Mouse (Mus musculus): ENCODE data around the gene Bhlhe23.

The Bhlhe23 gene

DNA sequence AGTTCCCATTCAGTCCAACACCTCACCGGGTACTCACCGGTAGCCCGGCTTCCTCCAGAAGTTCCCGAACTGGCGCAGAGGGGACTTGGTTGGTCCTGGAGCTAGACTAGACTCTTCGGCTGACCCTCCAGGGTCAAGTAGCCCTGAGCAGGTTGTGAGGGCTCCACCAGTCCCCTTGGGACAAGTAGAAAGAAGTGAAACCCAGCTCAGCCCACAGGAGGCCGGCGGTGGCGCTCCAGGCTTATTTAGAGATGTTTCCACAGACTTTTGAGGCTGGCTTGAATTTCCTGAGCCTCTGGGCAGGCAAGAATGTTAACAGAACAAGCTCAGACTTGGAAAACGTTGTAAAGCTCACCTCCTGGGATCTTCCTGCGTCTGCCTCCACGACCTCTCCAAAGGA lies 1.5 kb downstream of the Bhlhe23 start:
- no peak for DNase-seq (ENCODE audit: low spot score in 2 of 2)

DNA sequence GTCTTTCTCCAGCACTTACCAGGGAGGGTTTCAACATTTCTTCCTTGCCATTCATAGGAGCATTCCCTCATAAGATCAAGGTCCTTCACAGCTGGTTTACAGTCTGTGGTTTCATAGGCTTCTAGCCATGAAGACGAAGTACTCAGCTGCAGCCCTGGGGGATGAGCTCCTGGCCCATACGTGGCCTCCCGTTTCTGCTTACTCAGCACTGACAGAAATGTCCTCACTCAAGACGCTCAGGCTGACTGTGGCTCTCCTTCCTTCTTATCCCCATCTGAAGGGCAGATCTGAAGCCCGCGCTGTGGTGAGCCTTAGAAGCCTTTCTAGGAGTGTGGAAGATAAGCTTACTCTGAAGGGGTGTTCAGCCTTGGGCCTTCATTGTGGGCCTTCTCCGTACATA lies 11.0 kb downstream of the Bhlhe23 start:
- no peak for DNase-seq (ENCODE audit: low spot score in 2 of 2)

DNA sequence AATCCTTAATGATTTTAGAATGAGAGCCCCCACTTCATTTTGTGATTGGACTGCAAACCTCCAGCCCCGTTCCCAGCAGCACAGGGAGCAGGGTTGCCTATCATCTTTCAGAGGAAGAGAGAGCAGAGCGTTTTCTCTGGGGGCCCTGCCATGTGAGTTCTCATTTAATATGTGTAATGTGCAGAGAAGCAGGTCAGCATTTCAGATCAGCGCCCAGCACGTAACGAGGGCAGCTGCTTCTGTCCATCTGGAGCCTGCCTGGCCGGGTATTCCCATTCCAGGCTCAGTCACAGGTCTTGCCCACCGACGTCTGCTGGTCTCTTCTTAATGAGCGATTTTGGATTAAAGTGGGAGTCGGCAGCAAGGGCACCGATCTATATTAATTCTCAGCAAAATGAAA lies 11.7 kb downstream of the Bhlhe23 start:
- DNase-seq (ENCODE audit: low spot score in 2 of 2): no peak

DNA sequence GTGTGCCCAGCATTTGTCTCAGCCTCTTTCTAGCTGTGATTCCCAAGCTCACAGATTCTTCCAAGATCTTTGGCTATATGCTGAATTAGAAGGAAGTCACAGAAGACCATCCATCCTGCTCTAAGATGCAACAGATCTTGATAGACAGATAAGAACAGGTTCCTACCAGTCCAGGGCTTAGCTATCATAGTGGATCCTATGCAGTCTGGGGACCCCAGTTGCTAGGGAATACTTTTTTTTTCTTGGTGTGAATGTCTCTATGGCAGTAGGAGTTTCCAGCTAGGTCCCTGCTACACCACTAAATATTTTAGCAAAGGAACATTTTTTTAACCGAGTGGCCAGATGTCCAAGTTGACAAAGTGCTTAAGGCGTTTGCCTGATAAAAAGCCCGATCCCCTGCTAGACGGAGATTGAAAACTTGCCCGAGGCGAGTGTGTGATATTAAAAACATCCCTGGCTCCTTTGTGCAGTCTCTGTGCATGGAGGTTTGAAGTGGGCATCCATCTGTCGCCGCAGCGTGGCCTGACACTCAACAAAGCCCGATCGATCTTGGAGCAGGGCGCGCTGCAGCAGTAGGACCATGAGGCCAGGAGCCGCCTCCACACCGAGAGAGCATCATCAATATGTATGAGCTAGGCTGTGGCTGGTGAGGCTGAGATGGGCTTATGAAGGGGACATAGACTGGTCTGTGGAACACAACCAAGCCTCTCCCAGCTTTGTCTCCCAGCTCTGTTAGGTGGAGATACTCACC lies 18.0 kb downstream of the Bhlhe23 start:
- no peak for DNase-seq (ENCODE audit: low spot score in 2 of 2)

DNA sequence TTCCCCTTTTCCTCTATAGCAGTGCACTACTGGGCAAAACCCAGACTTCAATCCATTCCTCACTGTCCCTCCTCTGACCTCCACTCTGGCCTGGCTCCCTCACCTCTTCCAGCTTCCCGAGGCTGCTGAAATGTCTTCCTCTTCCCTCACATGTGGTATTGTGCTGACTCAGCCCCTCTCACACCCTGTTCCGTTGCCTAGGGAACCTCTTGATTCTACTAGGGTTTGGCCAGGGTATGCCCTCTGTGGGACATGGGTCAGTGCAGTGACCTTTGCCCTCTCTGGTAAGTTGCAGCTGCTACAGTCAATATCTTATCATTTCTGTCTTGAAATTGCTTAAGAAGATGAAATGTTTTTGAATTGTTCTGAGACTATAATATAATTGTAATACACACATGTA lies 19.9 kb downstream of the Bhlhe23 start:
- no peak for DNase-seq (ENCODE audit: low spot score in 2 of 2)

DNA sequence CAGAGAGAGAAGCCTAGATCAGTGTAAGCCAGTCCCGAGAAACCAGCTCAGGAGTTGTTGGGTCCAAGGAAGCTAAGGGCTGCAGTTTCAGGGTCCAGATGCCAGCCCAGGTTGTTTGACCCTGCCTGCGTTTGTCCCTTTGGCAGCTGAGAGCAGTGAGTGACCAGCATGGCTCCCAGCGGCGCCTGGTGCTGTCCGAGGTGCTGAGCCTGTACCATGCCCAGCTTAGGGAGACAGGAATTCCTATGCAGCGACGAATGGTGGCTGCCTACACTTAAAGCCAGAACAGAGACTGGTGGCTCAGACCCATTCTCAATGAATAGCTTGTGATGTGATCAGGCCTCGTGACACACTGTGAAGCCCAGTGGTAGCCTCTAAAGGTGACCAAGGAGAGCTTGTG lies 20.8 kb downstream of the Bhlhe23 start:
- no peak for DNase-seq (ENCODE audit: low spot score in 2 of 2)

DNA sequence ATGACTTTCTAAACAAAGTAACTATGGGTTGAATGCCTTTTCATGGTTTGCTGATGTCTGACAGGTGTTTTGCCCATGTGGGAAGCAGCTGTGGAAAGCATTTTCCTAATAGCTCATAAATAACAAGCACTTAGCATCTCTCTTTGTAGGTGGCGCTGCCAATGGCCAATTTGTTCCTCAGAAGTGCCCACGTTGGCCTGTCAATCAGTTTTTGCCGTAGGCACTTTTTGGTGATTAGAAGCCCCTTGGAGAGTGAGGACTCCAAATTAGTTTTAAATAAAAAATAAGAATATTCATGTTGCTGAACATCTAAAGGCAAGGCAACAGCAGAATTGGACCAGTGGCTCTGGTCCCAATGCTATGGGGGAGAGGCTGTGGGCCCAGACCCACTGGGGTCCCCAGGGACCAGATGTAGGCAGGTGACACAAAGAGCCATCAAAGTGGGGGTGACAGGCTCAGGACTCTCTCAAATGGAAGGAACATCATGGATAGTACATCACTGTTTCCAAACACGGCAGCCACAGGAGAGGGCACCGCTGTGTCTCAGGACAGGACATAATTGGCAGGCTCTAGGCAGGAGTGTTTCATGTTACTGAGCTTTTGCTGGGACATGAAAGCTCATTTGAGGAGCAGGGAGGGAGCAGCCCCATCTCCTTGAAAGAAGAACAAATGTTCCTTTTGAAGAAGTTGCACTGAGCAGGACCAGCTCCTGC lies 21.6 kb downstream of the Bhlhe23 start:
- DNase-seq (ENCODE audit: low spot score in 2 of 2): no peak

DNA sequence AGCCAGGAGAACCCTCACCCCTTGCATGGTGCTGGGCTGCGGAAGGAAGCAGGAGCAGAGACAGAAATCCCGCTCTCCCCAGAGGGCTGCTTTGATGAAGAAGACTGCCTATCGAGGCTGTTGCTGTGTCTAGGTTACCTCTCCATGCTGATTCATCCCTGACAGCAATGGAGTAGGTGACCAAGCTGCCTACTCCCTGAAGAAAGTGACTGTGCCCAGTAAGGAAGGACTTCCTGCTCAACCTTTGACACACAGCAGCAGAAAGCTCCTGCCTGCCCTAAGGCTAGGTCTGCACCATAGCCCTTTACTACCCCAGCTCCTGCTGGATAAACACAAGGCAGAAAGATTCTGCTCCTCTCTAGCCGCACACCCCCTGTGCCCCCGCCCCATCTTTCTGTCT lies 27.8 kb downstream of the Bhlhe23 start:
- no peak for DNase-seq (ENCODE audit: low spot score in 2 of 2)

DNA sequence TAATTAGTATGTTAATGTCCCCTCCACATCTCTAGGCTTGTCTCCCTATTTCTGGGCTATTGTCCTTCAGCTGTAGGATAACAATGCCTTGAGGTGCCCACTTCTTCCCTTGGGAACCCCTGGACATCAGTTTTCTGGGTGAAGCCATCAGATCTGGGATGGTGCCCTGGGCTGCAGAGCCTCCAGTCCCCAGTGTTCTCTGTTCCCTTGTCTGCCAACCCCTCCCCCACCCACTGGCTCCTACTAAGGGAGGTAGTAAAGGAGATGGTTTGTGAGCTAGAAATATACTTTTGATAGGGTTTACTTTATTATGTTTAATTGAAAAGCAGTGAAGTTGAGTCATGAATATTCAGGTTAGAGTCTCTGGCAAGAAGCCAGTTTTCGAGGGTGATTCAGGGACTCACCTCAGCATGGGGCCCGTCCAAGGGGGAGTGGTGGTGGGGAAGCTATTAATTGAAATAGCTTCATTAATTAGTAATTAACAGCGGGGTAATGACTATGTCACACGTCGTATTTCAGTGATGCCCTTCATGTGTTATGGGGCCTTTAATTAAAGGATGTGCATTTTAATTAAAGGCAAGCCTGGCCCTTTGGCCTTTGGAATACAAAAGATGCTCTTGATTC lies 30.0 kb downstream of the Bhlhe23 start:
- DNase-seq (ENCODE audit: low spot score in 2 of 2): no peak

DNA sequence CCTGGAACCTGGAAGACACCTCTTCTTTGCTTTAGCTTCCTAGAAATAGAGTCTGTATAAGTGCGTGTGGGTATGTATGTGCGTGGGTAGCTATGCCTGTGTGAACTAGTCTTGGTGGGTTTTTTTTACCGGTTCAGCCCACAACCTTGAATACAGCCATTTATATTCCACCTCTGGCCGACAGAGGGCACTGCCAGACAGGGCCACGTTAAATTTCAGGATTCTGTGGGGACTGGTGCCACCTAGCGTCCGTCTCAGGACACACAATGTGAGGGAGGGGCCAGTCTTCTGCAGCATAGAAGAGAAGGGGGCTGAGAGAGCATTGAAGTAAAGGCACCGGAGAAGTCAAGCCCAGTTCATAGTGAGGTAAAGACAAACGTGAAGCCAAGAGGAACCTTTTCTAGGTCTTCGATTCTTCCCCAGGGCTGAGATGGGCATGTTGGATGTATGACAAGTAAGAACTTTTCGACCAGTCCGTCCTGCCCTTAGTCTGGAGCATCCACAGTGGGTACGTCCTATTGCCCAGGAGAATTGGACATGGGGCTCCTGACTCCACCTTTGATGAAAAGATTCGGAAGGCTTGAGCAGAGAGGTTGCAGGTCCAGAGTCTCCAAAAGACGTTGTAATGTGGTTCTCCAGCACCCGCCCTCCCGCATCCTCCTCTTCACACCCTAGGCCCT lies 31.3 kb downstream of the Bhlhe23 start:
- peak; percentile 83 to 89 for DNase-seq (ENCODE audit: low spot score in 2 of 2)

DNA sequence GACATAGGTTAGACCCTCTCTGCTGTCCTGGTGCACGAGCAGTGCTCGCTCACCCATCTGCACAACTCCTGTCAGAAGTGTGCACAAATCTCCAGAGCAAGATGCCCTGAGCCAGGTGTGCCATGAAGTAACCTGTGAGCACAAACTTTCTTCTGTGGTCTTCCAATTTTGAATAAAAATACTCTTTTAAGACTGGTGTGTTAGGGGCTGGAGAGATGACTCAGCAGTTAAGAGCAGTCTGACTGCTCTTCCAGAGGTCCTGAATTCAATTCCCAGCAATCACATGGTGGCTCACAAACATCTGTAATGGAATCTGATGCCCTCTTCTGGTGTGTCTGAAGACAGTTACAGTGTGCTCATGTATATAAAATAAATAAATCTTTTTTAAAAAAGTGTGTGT lies 33.4 kb downstream of the Bhlhe23 start:
- DNase-seq (ENCODE audit: low spot score in 2 of 2): no peak

DNA sequence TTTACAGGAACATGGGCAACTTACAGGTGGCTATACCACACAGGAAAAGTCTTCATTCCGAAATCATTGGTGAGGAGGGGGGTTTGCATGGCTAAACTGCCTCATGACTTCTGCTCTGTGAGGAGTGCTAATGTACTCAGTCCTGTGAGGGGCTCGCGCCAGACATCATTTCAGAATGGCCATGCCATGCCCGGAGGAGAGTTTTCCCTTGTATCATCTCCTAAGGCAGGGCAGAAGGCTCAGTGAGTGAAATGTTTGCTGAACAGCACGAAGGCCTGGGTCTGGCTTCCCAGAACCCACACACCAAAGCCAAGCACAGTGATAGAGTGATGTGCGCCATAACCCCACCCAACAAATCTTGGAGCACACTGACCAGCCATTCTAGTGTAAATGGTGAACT lies 33.9 kb downstream of the Bhlhe23 start:
- DNase-seq (ENCODE audit: low spot score in 2 of 2): no peak

DNA sequence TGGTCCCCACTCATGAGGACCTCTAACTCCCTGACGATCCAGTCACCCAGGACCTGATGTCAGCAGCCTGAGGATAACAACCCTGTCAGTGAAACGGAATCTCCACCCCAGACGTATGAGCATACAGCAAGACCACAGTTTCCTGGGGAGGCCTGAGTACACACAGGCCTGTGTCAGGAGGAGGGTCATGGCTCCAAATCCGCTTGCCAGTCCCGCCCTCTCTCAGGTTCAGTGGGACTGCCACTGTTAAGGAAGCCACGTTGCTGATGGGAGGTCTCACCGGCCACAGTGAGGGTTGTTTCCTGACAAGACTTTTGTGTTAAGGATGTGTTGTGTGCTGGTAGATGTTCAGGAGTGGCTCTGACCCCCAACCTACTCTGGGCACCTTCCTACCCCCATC lies 35.3 kb downstream of the Bhlhe23 start:
- DNase-seq (ENCODE audit: low spot score in 2 of 2): no peak

DNA sequence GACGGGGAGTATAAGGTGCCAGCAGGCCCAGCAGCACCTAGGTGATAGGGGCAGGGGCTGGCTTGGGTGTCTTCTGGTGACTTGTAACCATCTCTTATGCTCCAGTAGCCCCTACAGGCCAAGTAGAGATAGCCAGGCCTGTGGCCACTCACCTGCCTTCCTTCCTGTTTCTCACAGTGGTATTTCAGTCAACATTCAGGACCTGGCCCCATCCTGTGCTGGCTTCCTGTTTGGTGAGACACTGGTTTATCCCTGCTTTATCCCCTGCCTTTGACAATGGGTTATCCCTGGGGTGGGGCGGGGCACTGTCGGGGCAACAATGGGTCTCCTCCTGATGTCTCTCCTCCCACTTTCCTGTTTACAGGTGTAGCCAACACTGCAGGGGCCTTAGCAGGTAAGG lies 36.4 kb downstream of the Bhlhe23 start:
- DNase-seq (ENCODE audit: low spot score in 2 of 2): peak in 1 of 2 experiments; percentile 20

DNA sequence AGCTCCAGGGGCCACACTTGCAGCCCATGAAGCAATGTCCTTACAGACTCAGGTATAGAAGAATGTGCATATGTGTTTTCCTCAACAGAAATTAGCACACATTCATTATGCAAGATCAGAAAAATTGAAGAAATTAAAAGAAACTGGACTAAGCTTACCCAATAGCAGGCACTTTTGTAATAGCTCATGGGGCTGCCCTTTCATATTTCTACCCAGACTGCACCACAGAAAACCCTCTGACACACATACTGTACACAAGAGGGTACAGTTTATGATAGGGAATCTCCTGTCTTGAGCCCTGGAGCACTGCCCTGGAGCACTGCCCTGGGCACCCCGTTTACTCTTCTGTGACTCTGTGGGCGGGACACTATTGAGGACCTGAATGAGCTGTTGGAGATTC lies 38.7 kb downstream of the Bhlhe23 start:
- DNase-seq (ENCODE audit: low spot score in 2 of 2): no peak

DNA sequence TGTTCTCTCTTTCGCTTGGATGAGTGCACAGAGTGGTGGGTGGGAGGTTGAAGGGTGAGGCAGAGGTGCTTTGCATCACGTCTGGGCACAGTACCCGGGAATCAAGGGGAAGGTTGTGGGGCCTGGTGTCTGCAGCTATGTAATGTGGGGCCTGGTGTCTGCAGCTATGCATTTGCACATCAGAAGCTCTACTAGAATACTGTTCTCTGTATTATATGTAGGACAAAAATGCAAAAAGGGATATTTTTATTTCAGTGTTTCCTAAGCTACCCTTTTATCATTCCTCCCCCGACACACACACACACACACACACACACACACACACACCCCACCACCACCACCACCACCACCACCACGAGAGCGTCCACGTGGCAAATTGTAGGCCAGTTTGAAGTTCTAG lies 41.5 kb downstream of the Bhlhe23 start:
- DNase-seq (ENCODE audit: low spot score in 2 of 2): no peak

DNA sequence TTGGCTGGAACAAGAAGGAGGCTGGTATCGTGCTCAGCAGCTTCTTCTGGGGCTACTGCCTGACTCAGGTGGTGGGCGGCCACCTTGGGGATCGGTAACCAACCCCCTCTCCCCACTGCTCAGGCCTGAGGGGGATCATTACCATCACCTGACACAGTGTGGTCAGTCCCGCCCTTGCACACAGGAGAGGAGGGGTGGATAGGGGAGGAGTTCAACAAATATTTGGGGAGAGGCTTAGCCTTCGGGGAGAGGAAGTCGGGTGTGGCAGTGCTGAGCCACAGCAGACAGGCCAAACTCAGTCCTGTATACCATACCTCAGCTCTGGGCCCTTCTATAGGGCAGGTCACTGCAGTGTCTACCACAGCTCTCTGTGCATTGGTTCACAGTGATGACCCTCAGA lies 44.7 kb downstream of the Bhlhe23 start:
- DNase-seq (ENCODE audit: low spot score in 2 of 2): no peak

DNA sequence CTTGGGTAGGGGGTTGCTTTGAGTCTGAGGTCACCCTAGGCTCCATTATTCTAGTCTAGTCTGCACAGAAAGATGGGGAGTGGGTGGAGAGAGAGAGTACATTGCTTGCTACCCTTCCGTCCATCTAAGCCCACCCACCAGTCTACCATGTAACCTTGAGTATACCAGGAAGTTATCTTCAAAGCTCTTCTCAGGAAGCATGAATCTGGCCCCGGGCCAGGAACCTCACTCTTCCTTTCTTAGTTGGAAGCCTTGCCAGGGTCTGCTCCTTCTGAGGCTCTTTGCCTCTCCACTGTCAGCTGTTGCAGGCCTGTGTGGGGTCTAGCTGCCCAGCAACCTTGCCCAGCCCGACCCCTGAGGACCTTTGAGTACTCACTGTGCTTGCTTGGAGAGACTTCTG lies 45.7 kb downstream of the Bhlhe23 start:
- DNase-seq (ENCODE audit: low spot score in 2 of 2): no peak

DNA sequence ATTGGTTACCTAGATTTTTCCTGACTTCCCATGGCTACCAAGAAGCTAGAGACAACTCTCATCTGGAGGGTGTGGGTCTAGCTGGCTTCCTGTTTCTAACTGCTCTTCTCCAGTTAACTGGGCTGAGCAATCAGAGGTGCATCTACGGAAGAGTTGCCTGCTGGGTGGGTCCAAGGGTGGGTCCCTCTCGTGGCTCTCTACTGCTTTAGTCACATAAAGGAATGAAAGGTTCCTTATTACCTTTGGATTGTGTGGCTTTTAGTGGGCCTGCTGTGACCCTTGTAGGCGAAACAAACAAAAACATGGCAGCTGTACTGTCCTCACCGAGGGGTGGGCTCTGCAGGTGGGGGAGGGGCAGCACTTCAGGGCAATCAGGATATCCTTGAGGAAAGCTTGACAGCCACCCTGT lies 49.1 kb downstream of the Bhlhe23 start:
- no peak for DNase-seq (ENCODE audit: low spot score in 2 of 2)

DNA sequence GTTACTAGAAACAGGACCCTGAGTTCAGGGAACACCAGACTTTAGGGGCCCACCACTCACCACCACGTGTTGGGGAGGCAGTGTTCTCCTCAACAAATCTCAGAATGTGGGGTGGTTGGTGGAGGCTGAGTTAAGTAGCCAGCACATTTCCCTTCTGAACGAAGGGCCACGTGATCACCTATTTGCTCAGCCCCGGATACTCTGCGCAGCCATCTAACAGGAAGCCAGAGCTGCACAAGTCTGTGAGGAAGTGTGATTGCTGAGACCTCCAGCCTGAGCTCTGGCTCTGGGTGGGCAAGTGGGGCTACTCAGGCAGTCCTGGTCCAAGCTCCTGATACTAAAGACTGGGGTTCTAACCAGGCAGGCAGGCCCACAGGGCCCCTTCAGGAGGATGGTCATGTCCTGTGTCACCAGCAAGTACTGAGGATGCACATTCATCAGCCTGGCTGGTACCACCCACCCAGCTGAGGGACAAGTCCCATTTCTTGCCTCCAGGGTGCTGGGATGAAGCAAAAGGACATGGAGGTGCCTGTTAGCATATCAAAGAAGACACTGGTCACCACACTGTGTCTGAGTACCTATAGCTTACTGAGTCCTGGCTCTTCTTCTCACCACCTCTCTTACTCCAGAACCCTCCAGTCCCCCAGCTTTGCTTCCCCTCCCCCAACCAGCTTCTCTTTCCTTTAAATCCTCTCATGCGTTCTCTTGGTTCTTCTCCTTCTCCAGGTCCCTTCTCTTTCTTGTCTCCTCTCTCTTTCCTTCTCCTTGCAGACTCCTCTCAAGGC lies 49.9 kb downstream of the Bhlhe23 start:
- DNase-seq (ENCODE audit: low spot score in 2 of 2): peak; percentile 63 to 74

DNA sequence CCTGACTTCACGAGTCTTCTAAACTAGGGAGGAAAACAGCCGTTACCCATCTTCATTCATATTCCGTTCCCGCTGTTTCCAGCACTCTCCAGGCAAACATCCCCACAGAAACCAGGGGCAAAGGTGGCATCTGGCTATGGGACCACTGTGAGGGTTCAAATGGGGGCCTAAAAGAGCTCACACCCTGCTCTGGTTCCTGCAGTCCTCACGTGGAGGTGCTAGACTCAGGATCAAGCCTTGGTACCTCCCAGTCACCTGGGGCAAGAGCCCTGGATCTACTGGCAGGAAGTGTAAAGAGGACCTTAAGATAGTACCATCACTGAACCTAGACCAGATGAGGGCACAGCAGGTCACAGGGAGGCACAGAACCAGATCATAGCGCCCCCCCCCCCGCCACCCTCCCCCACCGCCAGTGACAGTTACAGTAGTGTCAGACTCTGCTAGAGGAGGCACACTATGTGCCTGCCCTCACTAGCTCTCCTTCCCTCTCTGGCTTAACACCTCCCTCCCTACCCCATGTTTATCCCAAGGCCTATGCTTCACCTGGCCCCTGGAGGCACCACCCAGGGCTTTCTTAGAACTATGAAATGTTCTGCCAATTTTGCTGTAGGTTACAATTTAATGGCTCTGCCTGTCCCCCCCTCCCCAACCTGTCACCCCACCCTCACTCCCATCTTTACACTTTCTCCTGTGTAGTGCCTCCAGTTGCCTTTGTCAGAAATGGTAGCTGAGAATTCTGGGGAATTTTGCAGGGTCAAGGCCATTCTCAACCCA lies 50.7 kb downstream of the Bhlhe23 start:
- DNase-seq (ENCODE audit: low spot score in 2 of 2): no peak
